Mouse (Mus musculus) erythroblast, embryonic 14.5 days (primary cell): ENCODE measurements around the gene Hdhd5. TPM values are rescaled to one million over a fixed set of nuclear protein-coding genes. Genes with fewer than 3 reads are reported as not detected.

ENCODE experiments used
- H3K27me3 ChIP-seq: 2 replicates; pipeline ENCODE4 v1.6.1; 2012; ENCODE audit warnings: inconsistent platforms; ENCODE audit not compliant: control insufficient read depth
- H3K36me3 ChIP-seq: 2 replicates; pipeline ENCODE4 v1.6.1; 2012; ENCODE audit warnings: mild to moderate bottlenecking, inconsistent platforms; ENCODE audit not compliant: control insufficient read depth
- H3K4me1 ChIP-seq: 2 replicates; pipeline ENCODE4 v1.6.1; 2012; ENCODE audit warnings: inconsistent platforms; ENCODE audit not compliant: control insufficient read depth
- H3K4me3 ChIP-seq: replicated peaks from 2 replicates; pipeline ENCODE3; 2012; ENCODE audit warnings: moderate library complexity, mild to moderate bottlenecking, inconsistent platforms
- H3K9me3 ChIP-seq: 2 replicates; pipeline ENCODE4 v1.6.1; 2012; ENCODE audit warnings: low read length, inconsistent platforms, mixed read lengths; ENCODE audit not compliant: control insufficient read depth
- GATA1 ChIP-seq: IDR thresholded peaks from 2 replicates; pipeline ENCODE4 v1.6.1; 2012; ENCODE audit warnings: low read length, inconsistent platforms, mixed read lengths
- TAL1 ChIP-seq: IDR thresholded peaks from 3 replicates; pipeline ENCODE4 v1.6.1; 2012; ENCODE audit warnings: low read length, inconsistent platforms, mixed read lengths
- polyA plus RNA-seq: library from polyadenylated mRNA; stranded (reverse); fragments of >175 nt; gene quantifications from 2 replicates; pipeline ENCODE4 v1.2.3, GENCODE M21; 2012

Hdhd5 gene
- polyA plus RNA-seq, 1 experiment, result 0.78 TPM

DNA sequence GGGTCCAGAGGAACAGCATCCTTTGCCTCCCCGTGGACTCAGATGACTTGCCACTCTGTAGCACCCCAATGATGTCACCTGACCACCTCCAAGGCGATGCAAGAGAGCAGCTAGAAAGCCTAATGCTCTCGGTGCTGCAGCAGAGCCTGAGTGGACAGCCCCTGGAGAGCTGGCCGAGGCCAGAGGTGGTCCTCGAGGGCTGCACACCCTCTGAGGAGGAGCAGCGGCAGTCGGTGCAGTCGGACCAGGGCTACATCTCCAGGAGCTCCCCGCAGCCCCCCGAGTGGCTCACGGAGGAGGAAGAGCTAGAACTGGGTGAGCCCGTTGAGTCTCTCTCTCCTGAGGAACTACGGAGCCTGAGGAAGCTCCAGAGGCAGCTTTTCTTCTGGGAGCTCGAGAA is 49.1 kb downstream of the Hdhd5 start:
- H3K9me3 ChIP-seq, result no peaks in the 10 kb centered on the region

DNA sequence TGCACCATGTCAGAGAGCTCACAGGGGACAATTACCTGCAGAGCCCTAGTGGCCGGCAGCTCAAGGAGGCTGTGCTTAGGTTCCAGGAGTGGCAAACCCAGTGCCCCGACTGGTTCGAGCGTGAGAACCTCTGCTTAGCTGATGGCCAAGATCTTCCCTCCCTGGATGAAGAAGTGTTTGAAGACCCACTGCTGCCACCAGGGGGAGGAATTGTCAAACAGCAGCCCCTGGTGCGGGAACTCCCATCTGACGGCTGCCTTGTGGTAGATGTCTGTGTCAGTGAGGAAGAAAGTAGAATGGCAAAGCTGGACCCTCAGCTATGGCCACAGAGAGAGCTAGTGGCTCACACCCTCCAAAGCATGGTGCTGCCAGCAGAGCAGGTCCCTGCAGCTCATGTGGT is 49.6 kb downstream of the Hdhd5 start:
- Histone ChIP-seq H3K9me3 (no peaks in the 10 kb centered on the region), H3K4me3 (no peak overlapping the region), H3K36me3 (peaks cover 64% of the 10 kb centered on the region), H3K27me3 (no peaks in the 10 kb centered on the region), H3K4me1 (peaks cover 29% of the 10 kb centered on the region)
- TF ChIP-seq TAL1 (no peak), GATA1 (no peak)

More for the DNA sequence above, 49.1 kb downstream of the Hdhd5 start:
- Histone ChIP-seq H3K36me3 (peaks cover 59% of the 10 kb centered on the region), H3K4me3 (no peak overlapping the region), H3K4me1 (peaks cover 30% of the 10 kb centered on the region), H3K27me3 (peaks cover 1% of the 10 kb centered on the region)
- TF ChIP-seq GATA1 (no peak), TAL1 (no peak)

DNA sequence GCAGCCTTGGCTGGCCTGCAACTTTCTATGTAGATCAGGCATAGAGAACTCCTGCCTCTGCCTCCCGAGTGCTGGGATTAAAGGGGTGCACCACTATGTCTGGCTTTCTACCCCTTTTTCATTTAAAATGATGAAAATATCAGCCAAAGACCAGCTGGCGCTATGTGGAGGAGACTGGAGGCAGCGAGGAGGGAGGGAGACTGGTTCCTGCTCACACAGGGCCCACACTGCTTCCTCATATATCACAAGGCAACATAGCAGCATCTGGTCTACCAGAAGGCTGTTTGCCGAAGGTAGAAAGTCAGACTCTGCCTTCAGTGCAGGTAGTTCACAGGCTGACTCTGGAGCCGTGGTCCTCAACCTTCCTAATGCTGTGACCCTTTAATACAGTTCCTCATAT is 50.8 kb downstream of the Hdhd5 start:
- TF ChIP-seq GATA1, result no peak
- TF ChIP-seq TAL1, result no peak
- peaks cover 20% of the 10 kb centered on the region for H3K4me1 ChIP-seq
- no peaks in the 10 kb centered on the region for H3K9me3 ChIP-seq
- no peaks in the 10 kb centered on the region for H3K27me3 ChIP-seq
- no peak overlapping the region for H3K4me3 ChIP-seq
- peaks cover 73% of the 10 kb centered on the region for H3K36me3 ChIP-seq

DNA sequence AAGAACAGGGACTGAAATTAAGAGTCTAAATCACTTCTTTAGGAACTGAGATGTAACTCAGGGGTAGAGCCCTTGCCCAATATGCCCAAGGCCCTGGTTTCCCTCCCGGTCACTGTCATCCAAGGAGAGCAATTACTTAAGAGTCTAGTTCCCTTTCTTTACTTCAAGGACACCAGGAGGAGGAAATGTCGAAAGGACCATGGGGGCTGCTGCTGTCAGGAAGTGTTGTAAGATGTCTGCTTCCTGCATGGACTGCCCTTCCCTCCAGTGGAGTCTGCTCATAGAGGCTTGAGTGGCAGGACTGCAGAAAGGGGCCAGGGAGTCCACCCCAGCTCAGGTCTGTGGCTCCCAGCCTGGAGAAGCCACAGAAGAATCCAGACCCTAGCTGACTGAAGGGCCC is 51.8 kb downstream of the Hdhd5 start:
- H3K36me3 ChIP-seq, result peaks cover 82% of the 10 kb centered on the region

DNA sequence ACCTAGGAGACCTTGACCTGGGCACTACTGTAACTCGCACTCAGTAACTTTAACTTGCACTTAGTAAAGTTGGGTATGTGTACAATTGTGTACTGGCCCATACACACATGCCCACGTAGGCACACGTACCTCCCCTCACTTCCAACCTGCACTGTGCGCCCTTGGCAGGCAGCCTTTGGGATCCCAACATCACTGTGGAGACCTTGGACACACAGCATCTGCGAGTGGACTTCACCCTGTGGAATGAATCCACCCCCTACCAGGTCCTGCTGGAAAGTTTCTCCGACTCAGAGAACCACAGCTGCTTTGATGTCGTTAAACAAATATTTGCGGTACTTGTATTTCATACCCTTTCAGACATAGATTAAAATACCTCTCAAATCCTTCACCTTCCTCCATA is 55.8 kb downstream of the Hdhd5 start:
- Histone ChIP-seq H3K36me3 (peaks cover 69% of the 10 kb centered on the region), H3K27me3 (no peaks in the 10 kb centered on the region), H3K4me3 (no peak overlapping the region), H3K4me1 (peaks cover 7% of the 10 kb centered on the region), H3K9me3 (no peaks in the 10 kb centered on the region)
- TF ChIP-seq GATA1 (no peak), TAL1 (no peak)

More for the DNA sequence above, 51.8 kb downstream of the Hdhd5 start:
- H3K4me3 ChIP-seq, result no peak overlapping the region
- H3K27me3 ChIP-seq, result no peaks in the 10 kb centered on the region
- TF ChIP-seq TAL1 (no peak), GATA1 (no peak)
- peaks cover 12% of the 10 kb centered on the region for H3K4me1 ChIP-seq
- H3K9me3 ChIP-seq, result no peaks in the 10 kb centered on the region

DNA sequence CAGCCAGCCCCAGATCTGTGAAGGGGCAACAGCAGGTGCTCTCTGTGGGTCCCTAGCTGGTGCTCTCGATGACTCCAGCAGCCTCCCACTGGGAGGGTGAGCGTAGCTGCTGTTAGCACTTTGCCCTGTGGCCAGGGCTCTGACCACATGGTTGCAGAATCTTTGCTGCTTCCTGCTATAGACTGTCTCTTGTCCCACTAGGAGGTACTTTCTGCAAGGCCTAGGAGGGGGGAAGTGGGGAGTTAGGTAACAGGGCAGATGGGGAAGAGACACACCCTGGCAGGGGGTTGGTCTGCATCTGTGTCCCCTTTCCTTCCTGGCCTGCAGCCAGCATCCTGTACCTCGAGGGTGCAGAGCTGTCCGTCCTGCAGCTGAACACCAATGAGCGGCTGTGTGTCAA is 57.7 kb downstream of the Hdhd5 start:
- no peaks in the 10 kb centered on the region for H3K27me3 ChIP-seq
- H3K4me1 ChIP-seq, result peaks cover 7% of the 10 kb centered on the region
- no peaks in the 10 kb centered on the region for H3K9me3 ChIP-seq
- no peak overlapping the region for H3K4me3 ChIP-seq
- TF ChIP-seq GATA1 (no peak), TAL1 (no peak)
- H3K36me3 ChIP-seq, result peaks cover 50% of the 10 kb centered on the region

DNA sequence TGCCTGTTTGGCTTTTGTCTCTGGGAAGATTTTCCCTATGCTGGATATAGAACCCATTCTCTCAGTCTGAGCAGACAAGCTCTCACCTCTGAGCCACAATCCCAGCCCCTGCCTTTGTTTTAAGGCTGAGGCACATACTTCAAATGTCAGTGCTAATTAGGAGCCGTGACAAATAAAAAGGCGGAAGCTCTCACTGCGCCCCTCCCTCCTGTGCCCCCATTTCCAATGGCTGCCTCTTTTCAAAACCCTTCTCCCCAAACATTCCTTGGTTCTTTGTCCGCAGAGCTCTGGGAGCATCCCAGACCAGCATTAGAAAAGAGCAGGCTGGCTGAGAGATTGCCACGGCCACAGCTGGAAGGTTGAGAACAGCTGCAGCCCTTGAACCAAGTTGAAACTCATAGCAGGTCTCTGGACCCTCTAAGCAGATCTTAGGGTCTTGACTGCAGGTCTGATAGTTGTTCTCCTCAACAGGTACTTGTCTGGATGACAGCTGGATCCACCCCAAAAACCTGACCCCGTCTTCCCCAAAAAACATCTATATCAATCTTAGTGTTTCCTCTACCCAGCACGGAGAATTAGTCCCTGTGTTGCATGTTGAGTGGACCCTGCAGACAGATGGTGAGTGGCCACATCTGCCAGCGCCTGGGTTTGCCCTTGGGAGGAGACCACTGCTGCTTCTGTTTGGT is 58.5 kb downstream of the Hdhd5 start:
- Histone ChIP-seq H3K36me3 (peaks cover 42% of the 10 kb centered on the region), H3K4me1 (peaks cover 5% of the 10 kb centered on the region)
- TF ChIP-seq GATA1 (no peak), TAL1 (no peak)

DNA sequence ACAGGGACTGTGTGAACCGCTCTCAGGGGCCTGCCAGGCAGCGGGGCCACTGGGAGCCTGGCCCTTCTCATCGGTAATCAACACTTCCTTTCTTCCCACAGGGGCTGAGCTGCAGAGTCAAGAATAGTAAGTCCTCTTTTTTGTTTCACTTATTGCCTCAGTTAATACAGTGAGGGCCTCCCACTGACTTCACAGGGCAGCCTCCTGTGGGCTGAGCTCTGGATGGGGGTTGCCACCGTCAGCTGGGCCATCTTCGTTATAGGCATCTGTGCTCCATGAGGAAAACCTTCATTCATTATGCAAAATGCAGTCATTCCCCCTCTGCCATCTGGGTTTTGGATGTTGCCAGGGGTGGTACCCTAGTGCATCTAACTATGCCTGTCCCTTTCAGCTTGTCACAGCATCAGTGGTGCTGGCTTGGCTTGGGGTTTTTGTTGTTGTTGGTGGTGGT is 59.1 kb downstream of the Hdhd5 start:
- H3K9me3 ChIP-seq, result no peaks in the 10 kb centered on the region
- H3K4me3 ChIP-seq, result no peak overlapping the region
- TF ChIP-seq TAL1, result no peak
- no peak for TF ChIP-seq GATA1
- H3K27me3 ChIP-seq, result no peaks in the 10 kb centered on the region
- peaks cover 8% of the 10 kb centered on the region for H3K4me1 ChIP-seq
- H3K36me3 ChIP-seq, result peaks cover 37% of the 10 kb centered on the region

More for the DNA sequence above, 58.5 kb downstream of the Hdhd5 start:
- H3K27me3 ChIP-seq, result no peaks in the 10 kb centered on the region
- H3K4me3 ChIP-seq, result no peak overlapping the region
- H3K9me3 ChIP-seq, result no peaks in the 10 kb centered on the region

DNA sequence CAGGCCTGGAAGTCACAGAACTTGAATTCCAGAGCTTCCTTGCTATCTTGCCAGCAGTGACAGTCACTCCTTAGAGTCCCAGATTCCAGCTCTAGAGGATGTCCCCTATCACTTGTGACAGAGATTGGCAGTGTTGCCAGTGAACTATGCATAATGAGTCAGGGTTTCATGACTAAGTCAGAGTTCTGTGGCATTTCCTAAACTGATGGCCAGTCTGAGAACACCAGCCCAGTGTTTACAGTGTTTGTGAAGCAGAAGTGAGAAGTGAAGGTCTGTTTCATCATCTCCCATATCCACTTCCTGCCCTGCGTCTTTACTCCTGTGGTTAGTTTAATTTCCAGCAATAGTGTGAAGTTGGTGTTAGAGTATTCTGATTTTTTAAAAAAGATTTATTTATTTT is 60.5 kb downstream of the Hdhd5 start:
- Histone ChIP-seq H3K9me3 (no peaks in the 10 kb centered on the region), H3K4me3 (no peak overlapping the region), H3K4me1 (peaks cover 19% of the 10 kb centered on the region), H3K36me3 (peaks cover 32% of the 10 kb centered on the region), H3K27me3 (no peaks in the 10 kb centered on the region)
- no peak for TF ChIP-seq GATA1
- no peak for TF ChIP-seq TAL1
